Mouse (Mus musculus): Measurements from ENCODE around the gene Pla2g16.
A peak's percentile ranks its signal among the peaks of the same experiment; 100 is the strongest.

Pla2g16 gene

DNA sequence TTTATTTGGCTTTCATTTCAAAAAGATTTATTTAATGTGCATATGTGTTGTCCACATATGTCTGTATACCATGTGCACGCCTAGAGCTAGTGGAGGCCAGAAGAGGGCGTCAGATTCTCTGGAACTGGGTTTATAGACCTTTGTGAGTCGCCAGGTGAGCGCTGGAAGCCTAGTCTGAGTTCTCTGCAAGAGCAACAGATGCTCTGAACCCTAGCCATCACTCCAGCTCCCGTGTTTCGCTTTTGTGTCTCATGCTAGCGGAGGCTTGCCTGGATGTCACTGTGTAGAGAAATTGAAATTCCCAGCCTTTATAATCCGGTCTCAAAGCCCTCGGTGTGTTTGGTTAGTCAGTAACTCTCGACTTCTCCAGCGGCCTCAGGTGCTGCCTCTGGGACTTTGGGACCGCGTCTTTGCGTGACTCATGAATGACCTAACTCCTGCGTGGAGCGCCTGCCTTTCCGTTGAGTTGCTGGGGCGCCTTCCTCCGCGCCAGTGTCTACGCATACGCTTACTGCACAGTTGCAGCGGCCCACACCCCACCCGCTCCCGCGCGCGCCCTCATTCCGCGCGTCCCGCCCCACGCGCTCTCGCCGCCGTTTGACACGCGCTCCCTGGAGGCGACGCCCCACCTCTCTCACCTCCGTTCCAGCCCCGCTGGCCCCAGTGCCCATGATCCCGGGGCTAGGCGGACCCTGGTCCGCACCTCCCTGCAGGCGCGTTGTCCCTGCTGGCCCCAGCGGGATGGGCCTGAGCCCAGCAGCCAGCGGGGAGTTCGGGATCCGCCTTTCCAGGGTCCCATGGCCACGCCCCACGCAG is 54.9 kb downstream of the Pla2g16 start, which contains the start of gene Hrasls5:
Hrasls5 (plus strand) TSS at position 600 of the 816 bp plus-strand sequence.
- peak; percentile 45 for DNase-seq (ENCODE audit: extremely low spot score, low spot score)

- DNase-seq (ENCODE audit: extremely low spot score, low spot score): no peak
Observed at GRCm38 (mm10) chr19:7613151-7613550, 55.9 kb downstream of the Pla2g16 start.

DNA sequence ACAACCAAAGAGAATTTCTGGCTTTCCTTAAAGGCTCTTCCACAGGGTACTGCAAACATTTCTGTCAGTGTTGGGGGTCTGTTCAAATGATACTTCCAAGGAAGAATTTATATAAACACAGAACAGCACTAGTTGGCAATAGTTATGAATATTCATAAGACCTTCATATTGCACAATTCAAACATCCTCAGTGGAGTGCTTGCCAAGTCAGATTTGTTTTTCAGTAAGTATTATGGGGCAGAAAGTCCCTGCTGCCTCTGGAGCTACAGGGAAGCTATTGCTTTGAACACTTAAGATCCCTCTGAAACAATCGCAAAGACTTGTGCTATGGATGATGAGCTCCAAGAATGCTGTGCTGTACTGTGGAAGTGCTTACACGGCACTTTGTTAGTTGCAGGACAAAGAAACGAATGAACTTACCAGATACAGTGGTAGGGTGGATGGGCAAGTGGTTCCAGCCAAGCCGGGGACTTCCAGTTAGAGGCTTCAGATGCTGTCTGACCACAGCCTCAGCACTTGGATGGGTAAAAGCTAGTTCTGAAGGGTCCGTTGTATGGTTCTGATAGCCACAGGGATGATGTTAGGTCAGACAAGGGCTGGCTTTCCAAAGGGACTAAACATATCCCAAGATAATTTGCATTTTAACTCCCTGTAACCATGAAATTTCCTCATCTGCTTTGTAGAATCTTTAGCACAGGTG is 59.1 kb downstream of the Pla2g16 start:
- no peak for DNase-seq (ENCODE audit: extremely low spot score, low spot score)

DNA sequence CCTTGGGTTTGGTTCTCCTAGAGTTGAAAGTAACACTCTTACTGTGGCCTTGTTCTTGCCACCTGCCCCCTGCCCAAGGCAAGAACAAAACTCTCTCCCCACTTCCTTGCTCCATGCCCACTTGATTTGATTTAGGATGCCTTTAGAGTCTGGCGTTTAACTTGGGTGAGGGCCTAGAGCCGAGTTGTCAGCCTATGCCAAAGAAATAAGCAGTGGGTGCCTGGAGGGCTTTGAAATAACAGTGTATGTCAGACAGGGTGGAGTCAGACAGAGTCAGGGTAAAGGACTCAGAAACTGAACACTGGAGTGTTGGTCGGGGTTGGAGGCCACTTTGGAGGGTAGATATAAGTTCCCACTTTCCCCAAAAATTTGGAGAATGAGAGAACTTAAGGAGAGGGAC is 59.8 kb downstream of the Pla2g16 start:
- DNase-seq (ENCODE audit: extremely low spot score, low spot score): no peak

- DNase-seq (ENCODE audit: extremely low spot score, low spot score): peak; percentile 65
Observed at GRCm38 (mm10) chr19:7617696-7618095, 60.4 kb downstream of the Pla2g16 start.

- DNase-seq (ENCODE audit: extremely low spot score, low spot score): no peak
Observed at GRCm38 (mm10) chr19:7633021-7633420, 75.8 kb downstream of the Pla2g16 start.

- no peak for DNase-seq (ENCODE audit: extremely low spot score, low spot score)
Observed at GRCm38 (mm10) chr19:7633786-7634185, 76.5 kb downstream of the Pla2g16 start.
